ENCODE assay signal across 23 mouse cellular contexts in genomic region chr3:28768222-28768621, GRCm38 (mm10).
"Had no signal": no experiment of that assay in that cellular context is flagged by ENCODE, and none has a peak within 500 bp of the region (broad histone marks: within the 10 kb centered on the region; RNA-seq: fewer than 3 reads in every experiment).

No protein-coding gene starts in this region.

- H3K4me2 ChIP-seq: heart, embryonic 12.5 days; hindbrain, embryonic 12.5 days; hindbrain, embryonic 14.5 days; intestine, embryonic 15.5 days; limb, embryonic 12.5 days had no signal

- H3K27me3 ChIP-seq: heart, embryonic 12.5 days; hindbrain, embryonic 12.5 days; intestine, embryonic 15.5 days; limb, embryonic 12.5 days had no signal

- H3K4me3 ChIP-seq: heart, adult 2 months; heart, embryonic 10.5 days; heart, embryonic 12.5 days; hindbrain, embryonic 10.5 days; hindbrain, embryonic 12.5 days; intestine, embryonic 15.5 days; layer of hippocampus, adult 2 months; left cerebral cortex, adult 2 months; limb, embryonic 12.5 days had no signal

- H3K27ac ChIP-seq: heart, adult 2 months; heart, embryonic 10.5 days; hindbrain, embryonic 10.5 days; hindbrain, embryonic 12.5 days; hindbrain, embryonic 14.5 days; intestine, embryonic 15.5 days; layer of hippocampus, adult 2 months; left cerebral cortex, adult 2 months; limb, embryonic 12.5 days had no signal

- H3K4me1 ChIP-seq: heart, embryonic 10.5 days; heart, embryonic 12.5 days; hindbrain, embryonic 10.5 days; hindbrain, embryonic 12.5 days; intestine, embryonic 15.5 days; limb, embryonic 12.5 days had no signal

- DNase-seq: gastrocnemius, postnatal 14 days; heart, adult 2 months; heart, postnatal 10 days; heart, postnatal 4 days; kidney, adult 18-20 months; kidney, adult 8-10 months; kidney, postnatal 10 days; kidney, postnatal 25 days; kidney, postnatal 4 days; liver had no signal

- H3K9ac ChIP-seq: heart, embryonic 12.5 days; hindbrain, embryonic 12.5 days; hindbrain, embryonic 14.5 days; intestine, embryonic 15.5 days; limb, embryonic 12.5 days had no signal

- ATAC-seq: forebrain, embryonic 16.5 days; hindbrain, embryonic 16.5 days; inflammation-experienced regulatory T-cells, adult 6 months; intestine, embryonic 15.5 days; intestine, postnatal 0 days had no signal

- H3K36me3 ChIP-seq: heart, embryonic 10.5 days; heart, embryonic 12.5 days; hindbrain, embryonic 10.5 days; hindbrain, embryonic 12.5 days; intestine, embryonic 15.5 days; limb, embryonic 12.5 days had no signal

- H3K9me3 ChIP-seq: heart, embryonic 10.5 days; heart, embryonic 12.5 days; hindbrain, embryonic 10.5 days; hindbrain, embryonic 12.5 days; intestine, embryonic 15.5 days had no signal
